Mouse (Mus musculus): ENCODE results near the gene Olfr1087.

DNA sequence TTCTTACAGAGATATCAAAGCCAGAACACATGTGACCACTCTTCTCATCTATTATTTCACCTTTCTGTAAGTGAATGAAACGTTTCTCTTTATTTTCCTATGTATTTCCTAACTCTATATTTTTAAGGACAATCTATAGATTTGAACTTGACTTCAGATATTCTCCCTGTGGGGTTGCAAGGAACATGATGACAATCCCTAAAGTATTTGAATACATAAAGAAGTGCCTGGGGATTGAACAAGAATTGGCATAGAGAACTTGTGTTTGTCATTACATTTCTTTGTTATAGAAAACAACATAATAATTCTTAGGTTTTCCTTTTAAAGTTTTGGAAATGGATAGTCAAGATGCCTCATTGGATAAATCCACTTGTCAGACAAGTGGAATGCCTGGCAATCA lies 36.3 kb downstream of the Olfr1087 start, which contains the start of gene Olfr1085:
- TF ChIP-seq GATA1 (IDR thresholded peaks at IDR 0.05; ENCODE audit: low read length) (no peak), TAL1 (IDR thresholded peaks at IDR 0.05; ENCODE audit: low read length) (no peak)

All from erythroblast, embryonic 14.5 days (primary cell).